Mouse (Mus musculus) embryonic facial prominence, embryonic 14.5 days (tissue): ENCODE measurements around the gene Tcf12. TPM values are rescaled to one million over a fixed set of nuclear protein-coding genes. Genes with fewer than 3 reads are reported as not detected.

Source experiments
- ATAC-seq: fragments of 200-750 bp; cut with Nextera tagmentation; 2 replicates; pipeline ENCODE4 v1.8.0; 2017; ENCODE audit warnings: low read depth, moderate number of reproducible peaks, moderate TSS enrichment
- DNase-seq: peaks from one replicate; pipeline ENCODE4 v3.0.0-alpha.2; 2015; ENCODE audit warnings: low spot score
- H3K27ac ChIP-seq: fragments of 300-500 bp; sonication (generic); replicated peaks from 2 replicates; pipeline ENCODE4 v1.5.1; 2014; ENCODE audit warnings: low read depth, mild to moderate bottlenecking, low read length, moderate library complexity
- H3K27me3 ChIP-seq: fragments of 300-500 bp; sonication (generic); replicated peaks from 2 replicates; pipeline ENCODE4 v1.6.1; 2014; ENCODE audit warnings: low read length; ENCODE audit not compliant: control insufficient read depth, insufficient read depth
- H3K36me3 ChIP-seq: fragments of 300-500 bp; sonication (generic); 2 replicates; pipeline ENCODE4 v1.6.1; 2014; ENCODE audit warnings: low read length, mixed read lengths; ENCODE audit not compliant: control insufficient read depth, insufficient read depth
- H3K4me1 ChIP-seq: fragments of 300-500 bp; sonication (generic); 2 replicates; pipeline ENCODE4 v1.6.1; 2014; ENCODE audit warnings: antibody characterized with exemption, low read length; ENCODE audit not compliant: control insufficient read depth, insufficient read depth
- H3K4me2 ChIP-seq: fragments of 300-500 bp; sonication (generic); 2 replicates; pipeline ENCODE4 v1.6.1; 2014; ENCODE audit warnings: low read depth, mild to moderate bottlenecking, low read length, moderate library complexity, mixed read lengths
- H3K4me3 ChIP-seq: fragments of 300-500 bp; sonication (generic); 2 replicates; pipeline ENCODE4 v1.5.1; 2014; ENCODE audit warnings: low read depth, mild to moderate bottlenecking, low read length
- H3K9ac ChIP-seq: fragments of 300-500 bp; sonication (generic); 2 replicates; pipeline ENCODE4 v1.6.1; 2014; ENCODE audit warnings: low read depth, mild to moderate bottlenecking, low read length, moderate library complexity, mixed read lengths
- H3K9me3 ChIP-seq: fragments of 300-500 bp; sonication (generic); 2 replicates; pipeline ENCODE4 v1.6.1; 2016; ENCODE audit warnings: low read length; ENCODE audit not compliant: control insufficient read depth
- WGBS: fragments of 180-500 bp; shearing (Covaris S2); extraction: QIAGEN DNeasy Blood & Tissue Kit; methylation state at CpG from one replicate; pipeline ENCODE4 v1.1.7; 2014; 5-methylcytosine and 5-hydroxymethylcytosine counted together
- microRNA-seq: library from miRNA; unstranded; fragments of <30 nt; microRNA quantifications from one replicate; pipeline ENCODE4, GENCODE M21; 2016; ENCODE audit warnings: borderline number of aligned reads
- polyA plus RNA-seq: library from polyadenylated mRNA; unstranded; fragments of >200 nt; fragmentation: Nextera tagmentation; extraction: Ambion mirVana; gene quantifications from 2 replicates; pipeline ENCODE4 v1.2.1, GENCODE M21; 2014

Gene Tcf12
- polyA plus RNA-seq, 1 experiment from 2014 or later, result 106 TPM

GRCm38 (mm10) chr9:71805646-71806421, 305.8 kb downstream of the Tcf12 start:
- Histone ChIP-seq H3K9ac (no peak overlapping the region), H3K27me3 (no peaks in the 10 kb centered on the region), H3K4me2 (no peak overlapping the region), H3K27ac (no peak overlapping the region), H3K36me3 (no peaks in the 10 kb centered on the region), H3K4me3 (no peak overlapping the region), H3K9me3 (no peaks in the 10 kb centered on the region), H3K4me1 (0 out of 2 replicates have a peak, but pooled peaks cover 4% of the 10 kb centered on the region)
- ATAC-seq, result no peak
- no peak for DNase-seq
- WGBS, result 65% methylated on average over 5 of the region's 6 CpGs

DNA sequence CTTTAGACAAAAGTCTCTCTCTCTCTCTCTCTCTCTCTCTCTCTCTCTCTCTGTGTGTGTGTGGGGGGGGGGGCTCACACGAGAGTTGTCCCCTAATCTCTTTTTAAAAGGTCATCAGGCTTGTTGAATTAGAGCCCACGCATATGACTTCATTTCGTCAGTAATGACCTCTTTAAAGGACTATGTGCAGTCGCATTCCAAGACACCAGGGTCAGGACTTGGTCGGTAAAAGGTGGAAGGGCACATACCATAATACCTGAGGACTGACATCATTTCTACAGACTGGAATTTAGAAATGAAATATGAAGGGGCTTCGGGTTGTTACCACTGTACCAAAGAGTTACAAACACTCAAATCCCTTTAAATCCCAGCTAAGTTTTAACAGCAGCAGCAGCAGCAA, 307.6 kb downstream of the Tcf12 start:
- Histone ChIP-seq H3K4me3 (no peak overlapping the region), H3K27me3 (no peaks in the 10 kb centered on the region), H3K9me3 (no peaks in the 10 kb centered on the region), H3K4me2 (no peak overlapping the region), H3K27ac (no peak overlapping the region), H3K36me3 (no peaks in the 10 kb centered on the region), H3K9ac (no peak overlapping the region), H3K4me1 (0 out of 2 replicates have a peak, but pooled peaks cover 4% of the 10 kb centered on the region)
- ATAC-seq (no peak), DNase-seq (no peak)
- WGBS, result 34% methylated on average over 6 of the region's 6 CpGs

- H3K9ac ChIP-seq, result no peak overlapping the region
- ATAC-seq, result no peak
- 55% methylated on average over 7 of the region's 7 CpGs for WGBS
These were observed 308.4 kb downstream of the Tcf12 start for GRCm38 (mm10) chr9:71803281-71803680.

DNA sequence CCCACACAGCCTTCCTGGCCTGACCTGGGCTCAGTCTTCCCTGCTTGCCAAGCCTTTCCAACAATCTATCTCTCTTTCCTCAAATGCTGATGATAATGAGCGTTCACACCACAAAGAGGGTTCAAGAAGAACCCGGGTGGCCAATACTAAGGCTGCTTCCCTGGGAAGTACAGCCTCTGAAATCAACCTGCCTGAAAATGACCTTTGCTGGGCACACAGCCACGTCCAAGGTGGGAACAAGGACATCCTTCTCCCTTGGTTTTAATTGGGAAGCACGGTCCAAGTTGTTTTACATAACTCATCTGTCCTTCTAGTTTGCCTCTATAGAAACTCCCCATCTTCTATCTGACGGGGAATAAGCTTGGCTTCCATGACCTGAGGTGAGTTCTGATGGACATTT, 312.1 kb downstream of the Tcf12 start:
- H3K36me3 ChIP-seq, result no peaks in the 10 kb centered on the region
- H3K4me1 ChIP-seq, result 0 out of 2 replicates have a peak, but pooled peaks cover 2% of the 10 kb centered on the region
- H3K4me3 ChIP-seq, result no peak overlapping the region
- no peak overlapping the region for H3K9ac ChIP-seq
- no peak overlapping the region for H3K4me2 ChIP-seq
- DNase-seq (no peak), ATAC-seq (no peak)
- WGBS, result 81% methylated on average over 5 of the region's 5 CpGs
- H3K9me3 ChIP-seq, result no peaks in the 10 kb centered on the region
- H3K27me3 ChIP-seq, result no peaks in the 10 kb centered on the region
- H3K27ac ChIP-seq, result no peak overlapping the region

More at GRCm38 (mm10) chr9:71803281-71803680, 308.4 kb downstream of the Tcf12 start:
- no peaks in the 10 kb centered on the region for H3K36me3 ChIP-seq
- no peak overlapping the region for H3K27ac ChIP-seq
- no peaks in the 10 kb centered on the region for H3K27me3 ChIP-seq
- H3K4me2 ChIP-seq, result no peak overlapping the region
- H3K9me3 ChIP-seq, result no peaks in the 10 kb centered on the region
- no peak for DNase-seq
- no peaks in the 10 kb centered on the region for H3K4me1 ChIP-seq
- H3K4me3 ChIP-seq, result no peak overlapping the region

- ATAC-seq, result no peak
- 60% methylated on average over 5 of the region's 5 CpGs for WGBS
- peak; percentile 38 for DNase-seq
- H3K36me3 ChIP-seq, result no peaks in the 10 kb centered on the region
- H3K27ac ChIP-seq, result no peak overlapping the region
- no peaks in the 10 kb centered on the region for H3K27me3 ChIP-seq
- H3K4me2 ChIP-seq, result no peak overlapping the region
- no peaks in the 10 kb centered on the region for H3K9me3 ChIP-seq
- H3K4me3 ChIP-seq, result no peak overlapping the region
- H3K9ac ChIP-seq, result no peak overlapping the region
- 0 out of 2 replicates have a peak, but pooled peaks cover 2% of the 10 kb centered on the region for H3K4me1 ChIP-seq
These were observed 313.5 kb downstream of the Tcf12 start for GRCm38 (mm10) chr9:71798176-71798575.

Small RNA genes lying within 50 kb of the gene (microRNA-seq; reads per million reads assigned to microRNA genes)
- not detected for gene Gm27450

Other genes with a start within 250 kb of the Tcf12 start
- gene Zfp280d, start 163.0 kb upstream of the Tcf12 start, polyA plus RNA-seq, result 37.5 and 38.7 TPM in 2 replicates